Mouse (Mus musculus): Measurements from ENCODE around the gene Ppp1r12c. TPM values are rescaled to one million over a fixed set of nuclear protein-coding genes. Genes with fewer than 3 reads are reported as not detected.

The Ppp1r12c gene
- total RNA-seq, 2 experiments from 2014 or later: 128 to 167 TPM

- DNase-seq (ENCODE audit: extremely low spot score in 1 of 2, low spot score in 1 of 2): no peak
Observed at GRCm38 (mm10) chr7:4440549-4440948, 60.9 kb downstream of the Ppp1r12c start.

GRCm38 (mm10) chr7:4437721-4438120 is 63.8 kb downstream of the Ppp1r12c start:
- no peak for DNase-seq (ENCODE audit: extremely low spot score in 1 of 2, low spot score in 1 of 2)

GRCm38 (mm10) chr7:4432026-4432425 is 69.5 kb downstream of the Ppp1r12c start:
- peak in 1 of 2 experiments; percentile 2 for DNase-seq (ENCODE audit: extremely low spot score in 1 of 2, low spot score in 1 of 2)

- DNase-seq (ENCODE audit: extremely low spot score in 1 of 2, low spot score in 1 of 2): peak; percentile 46 to 66
Observed at GRCm38 (mm10) chr7:4431548-4431947, 69.9 kb downstream of the Ppp1r12c start.

Small RNAs within 50 kb of the gene (microRNA-seq; reads per million reads assigned to microRNA genes)
- 0 reads per million in 2 experiments for gene Gm24605

Other genes with a start within 250 kb of the Ppp1r12c start
- not detected for gene Ncr1, start 164.0 kb downstream of the Ppp1r12c start, total RNA-seq (2021)
- gene Gp6, start 103.9 kb downstream of the Ppp1r12c start, total RNA-seq (2021): not detected
- 10 to 100 TPM; 23.3 to 27.8 TPM for gene Rdh13, start 56.0 kb downstream of the Ppp1r12c start, total RNA-seq (2021)
- gene Eps8l1, start 41.0 kb downstream of the Ppp1r12c start, total RNA-seq (2021): 1 to 10 TPM; 5.3 to 5.7 TPM
- 1 to 10 TPM; 1.5 to 1.9 TPM for gene Tnnt1, start 14.7 kb upstream of the Ppp1r12c start, total RNA-seq (2021)
- gene Tnni3, start 22.5 kb upstream of the Ppp1r12c start, total RNA-seq (2021): under 1 TPM in 1 of 2 experiments, not detected in 1; 0.44 TPM
- under 1 TPM; 0.34 to 0.38 TPM for gene Dnaaf3, start 30.8 kb upstream of the Ppp1r12c start, total RNA-seq (2021)
- 100 to 1,000 TPM; 213 to 232 TPM for gene Syt5, start 45.9 kb upstream of the Ppp1r12c start, total RNA-seq (2021)
- under 1 TPM; 0.27 to 0.42 TPM for gene Ptprh, start 102.4 kb upstream of the Ppp1r12c start, total RNA-seq (2021)
- gene Tmem86b, start 129.7 kb upstream of the Ppp1r12c start, total RNA-seq (2021): 10 to 100 TPM; 12.5 to 17.3 TPM
- gene Ppp6r1, start 157.3 kb upstream of the Ppp1r12c start, total RNA-seq (2021): 100 to 1,000 TPM; 126 to 135 TPM
- gene Hspbp1, start 183.4 kb upstream of the Ppp1r12c start, total RNA-seq (2021): 10 to 100 TPM; 89.0 to 91.9 TPM
- 100 to 1,000 TPM; 330 to 348 TPM for gene Brsk1, start 188.9 kb upstream of the Ppp1r12c start, total RNA-seq (2021)
- not detected for gene Tmem150b, start 223.6 kb upstream of the Ppp1r12c start, total RNA-seq (2021)
- 10 to 100 TPM; 23.5 to 34.3 TPM for gene Kmt5c, start 238.4 kb upstream of the Ppp1r12c start, total RNA-seq (2021)